In genomic region chr3:96820116-96820915, GRCm38 (mm10) we compare ENCODE assay signal across 29 mouse cellular contexts. TPM values are rescaled to one million over a fixed set of nuclear protein-coding genes. Genes with fewer than 3 reads are reported as not detected.
A peak's percentile ranks its signal among the peaks of the same experiment; 100 is the strongest.
DNase-seq lines count a peak whose midpoint lies in the region; ATAC-seq lines count a peak whose summit lies in the region.
"Had no signal": no experiment of that assay in that cellular context is flagged by ENCODE, and none has a peak within 500 bp of the region (broad histone marks: within the 10 kb centered on the region; RNA-seq: fewer than 3 reads in every experiment).

No protein-coding gene starts in this region.

- intact Hi-C loops in heart, postnatal 25 days (cut with DNase I) = no loop called here

- 0 out of 2 replicates have a peak, but pooled peaks cover 4% of the 10 kb centered on the region for H3K9me3 ChIP-seq in forebrain, embryonic 13.5 days (replicated peaks)
- H3K9me3 ChIP-seq: embryonic facial prominence, embryonic 15.5 days; heart, embryonic 15.5 days; liver, embryonic 13.5 days had no signal

- H3K4me1 ChIP-seq in forebrain, embryonic 13.5 days = no peaks in the 10 kb centered on the region
- H3K4me1 ChIP-seq: embryonic facial prominence, embryonic 15.5 days; heart, embryonic 15.5 days; liver, embryonic 13.5 days had no signal

- 89% methylated on average over 6 of the region's 6 CpGs for WGBS in forebrain, embryonic 13.5 days

- no peak overlapping the region for H3K9ac ChIP-seq in forebrain, embryonic 13.5 days
- H3K9ac ChIP-seq: embryonic facial prominence, embryonic 15.5 days; heart, embryonic 15.5 days; liver, embryonic 13.5 days; lung, embryonic 14.5 days had no signal

- H3K4me3 ChIP-seq in forebrain, embryonic 13.5 days = no peak overlapping the region
- H3K4me3 ChIP-seq: embryonic facial prominence, embryonic 15.5 days; heart, embryonic 15.5 days; liver, embryonic 13.5 days had no signal

- H3K4me2 ChIP-seq in forebrain, embryonic 13.5 days = no peak overlapping the region
- H3K4me2 ChIP-seq: embryonic facial prominence, embryonic 15.5 days; heart, embryonic 15.5 days; liver, embryonic 13.5 days; lung, embryonic 14.5 days had no signal

- H3K27ac ChIP-seq in forebrain, embryonic 13.5 days = no peak overlapping the region
- H3K27ac ChIP-seq: embryonic facial prominence, embryonic 15.5 days; heart, embryonic 15.5 days; hindbrain, postnatal 0 days; liver, embryonic 13.5 days had no signal

- ATAC-seq in granulocyte monocyte progenitor cell, adult 5-6 weeks (replicated peaks; ENCODE audit: poor library complexity, severe bottlenecking) = peak; percentile 59
- ATAC-seq in forebrain, embryonic 13.5 days = no peak
- ATAC-seq: activated CD4-positive, CD25-positive, alpha-beta regulatory T cell, adult 4 months; CD4-positive, CD25-positive, alpha-beta regulatory T cell, adult 4 months; hindbrain, postnatal 0 days had no signal

- H3K36me3 ChIP-seq in forebrain, embryonic 13.5 days (ENCODE audit: poor library complexity, severe bottlenecking) = no peaks in the 10 kb centered on the region
- H3K36me3 ChIP-seq: embryonic facial prominence, embryonic 15.5 days; heart, embryonic 15.5 days; liver, embryonic 13.5 days had no signal

- peak; percentile 91 for DNase-seq in heart, adult 11 months
- no peak for DNase-seq in heart, postnatal 25 days (ENCODE audit: low spot score)
- DNase-seq in adipocyte (ENCODE audit: low spot score) = peak; percentile 62
- peak; percentile 62 to 89 for DNase-seq in kidney, postnatal 25 days
- DNase-seq in c-Kit-positive CD71-positive TER-119-positive erythroid progenitor cells, embryonic 14.5 days (ENCODE audit: low spot score) = no peak
- no peak for DNase-seq in testis, postnatal 14 days (ENCODE audit: low spot score)
- DNase-seq: cerebellum, adult 11 months; cerebellum, postnatal 14 days; embryo, embryonic 11 days; heart, adult 18-20 months; liver, embryonic 13.5 days; lung, embryonic 14.5 days; lung, postnatal 36 days; right cerebral cortex, adult 18-20 months had no signal

- no peaks in the 10 kb centered on the region for H3K27me3 ChIP-seq in forebrain, embryonic 13.5 days
- H3K27me3 ChIP-seq: embryonic facial prominence, embryonic 15.5 days; heart, embryonic 15.5 days; liver, embryonic 13.5 days had no signal

RNA-seq across cellular contexts. Expression of gene Pdzk1, which starts 8.8 kb away (rescaled TPM):
- not detected for total RNA-seq in heart, postnatal 25 days (2021)
- not detected in 2 replicates for total RNA-seq in granulocyte monocyte progenitor cell, adult 5-6 weeks (2014; fragmentation: Nextera tagmentation)
- not detected in 2 replicates for total RNA-seq in granulocyte monocyte progenitor cell, adult 5-6 weeks (2017)
- polyA plus RNA-seq in forebrain, embryonic 13.5 days (2015; fragmentation: Nextera tagmentation; extraction: Ambion mirVana) = 0.15 TPM in 1 of 2 replicates, not detected in the other
- total RNA-seq: heart, adult 18-20 months had no signal
- polyA plus RNA-seq: embryonic facial prominence, embryonic 15.5 days; heart, embryonic 15.5 days; limb, embryonic 11.5 days; neural tube, embryonic 11.5 days had no signal

RNA-seq across cellular contexts. Expression of gene Cd160, which starts 8.8 kb away (rescaled TPM):
- not detected for total RNA-seq in heart, postnatal 25 days (2021)
- not detected in 2 replicates for total RNA-seq in granulocyte monocyte progenitor cell, adult 5-6 weeks (2014; fragmentation: Nextera tagmentation)
- total RNA-seq in granulocyte monocyte progenitor cell, adult 5-6 weeks (2017) = 0.62 and 1.9 TPM in 2 replicates
- 0.09 TPM in 2 replicates for polyA plus RNA-seq in forebrain, embryonic 13.5 days (2015; fragmentation: Nextera tagmentation; extraction: Ambion mirVana)
- total RNA-seq: gastrocnemius, adult 18-20 months; heart, adult 18-20 months; hindbrain, postnatal 0 days; layer of hippocampus, postnatal 10 days; left cerebral cortex, adult 8-10 months; midbrain, postnatal 0 days had no signal
- polyA plus RNA-seq: brain, embryonic 14.5 days; testis, adult 2 months had no signal

Comparison
In these comparisons a context has a peak if more than half of its experiments do, and no peak if none do; other contexts are left out.
1. DNase-seq: peak in heart, adult 11 months (single experiment), adipocyte (single experiment) and kidney, postnatal 25 days (2 of 2); none in heart, postnatal 25 days (single experiment), c-Kit-positive CD71-positive TER-119-positive erythroid progenitor cells, embryonic 14.5 days (single experiment) and testis, postnatal 14 days (single experiment).